Mouse (Mus musculus) liver, adult 2 months (tissue): ENCODE measurements at regions not wholly inside any gene's neighbourhood (a gene's known extent, or its start where the extent isn't known, plus 50 kb on each side); places are given as distances from the start of the nearest gene placed in this dataset.
"Not testable (repeated sequence)": the region's sequence is repeated elsewhere in the genome, so short reads cannot be mapped to it uniquely, and the experiment has no call there.

Experiments
- CTCF ChIP-seq: fragments of 200-500 bp; IDR thresholded peaks from 2 replicates; pipeline ENCODE4 v1.5.1; 2011; ENCODE audit warnings: low read depth, low read length, control low read depth
- POLR2A ChIP-seq: fragments of 200-500 bp; IDR thresholded peaks from 2 replicates; pipeline ENCODE4 v1.6.1; 2011; ENCODE audit warnings: low read length, control low read depth; ENCODE audit not compliant: insufficient read depth; ENCODE audit errors: extremely low read depth

- not testable (repeated sequence) for TF ChIP-seq POLR2A, CTCF
Measured at GRCm38 (mm10) chr14:53026958-53027357, 531.4 kb upstream of the Olfr1507 start.
